Mouse (Mus musculus) thymus, postnatal 0 days (tissue): ENCODE results near the gene Krtap19-4. TPM values are rescaled to one million over a fixed set of nuclear protein-coding genes. Genes with fewer than 3 reads are reported as not detected.

Source experiments
- DNase-seq: peaks from one replicate; pipeline ENCODE4 v3.0.0-alpha.2; 2015; ENCODE audit warnings: low spot score
- polyA plus RNA-seq: library from polyadenylated mRNA; unstranded; fragments of >200 nt; fragmentation: Nextera tagmentation; extraction: Ambion mirVana; gene quantifications from 2 replicates; pipeline ENCODE4 v1.2.1, GENCODE M21; 2015

Krtap19-4 gene
- not detected in 2 replicates for polyA plus RNA-seq

DNA sequence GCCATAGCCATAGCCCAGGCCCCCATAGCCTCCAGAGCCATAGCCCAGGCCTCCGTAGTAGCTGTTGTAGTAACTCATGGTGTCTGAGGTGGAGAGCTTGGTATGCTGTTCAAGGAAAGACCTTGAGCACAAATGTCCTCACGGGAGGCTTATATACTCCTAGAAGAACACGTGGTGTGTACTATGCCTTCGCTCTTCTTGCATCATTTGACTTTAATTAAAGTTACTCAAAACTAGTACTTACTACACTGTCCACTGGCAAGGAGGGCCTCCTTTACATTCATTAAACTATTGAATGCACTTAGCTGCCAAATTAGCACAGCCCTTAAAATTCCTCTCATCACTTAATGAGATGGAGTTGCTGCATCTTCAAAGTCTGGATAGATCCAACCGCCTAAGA lies at the start of gene Krtap19-4:
Krtap19-4 (minus strand) TSS at position 101 of the 400 bp plus-strand sequence.
- no peak for DNase-seq

DNA sequence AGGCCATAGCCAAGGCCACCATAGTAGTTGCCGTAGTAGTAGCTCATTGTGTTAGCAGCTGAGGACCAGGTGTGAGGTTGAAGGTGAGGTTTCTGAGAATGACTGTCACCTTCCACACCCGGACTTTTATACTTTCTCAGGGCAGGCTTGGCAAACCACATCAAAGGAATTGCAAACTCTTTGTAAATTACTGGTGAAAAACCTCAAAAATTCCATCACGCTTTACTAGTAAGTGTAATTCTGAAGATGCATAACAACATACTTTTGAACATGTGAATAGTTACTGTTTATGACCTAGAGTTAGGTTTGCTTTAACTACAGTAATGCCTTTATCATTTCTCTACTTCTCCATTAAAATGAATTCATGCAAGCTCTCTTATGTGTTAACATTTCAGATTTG lies 47.3 kb upstream of the Krtap19-4 start, which contains the start of gene Krtap19-9b:
Krtap19-9b (minus strand) TSS at position 101 of the 400 bp plus-strand sequence.
- DNase-seq, result no peak

DNA sequence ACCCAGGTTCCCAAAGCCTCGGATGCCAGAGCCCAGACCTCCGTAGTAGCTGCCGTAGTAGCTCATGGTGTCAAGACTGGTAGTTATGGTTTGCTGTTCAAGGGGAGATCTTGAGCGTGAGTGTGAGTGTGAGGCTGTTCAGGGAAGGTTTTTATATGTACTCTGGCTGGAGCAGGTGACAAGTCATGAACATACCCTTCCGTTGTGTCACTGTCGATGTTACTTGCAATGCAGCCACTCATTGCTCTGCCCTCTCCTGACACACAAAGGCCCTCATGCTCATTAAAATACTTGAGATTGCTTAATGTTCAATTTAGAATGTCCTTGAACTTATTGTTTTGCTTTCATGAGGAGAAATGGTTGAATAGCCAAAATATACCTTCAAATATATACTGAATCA lies 11.5 kb upstream of the Krtap19-4 start, which contains the start of gene Krtap19-5:
Krtap19-5 (minus strand) TSS at position 101 of the 400 bp plus-strand sequence.
- DNase-seq, result no peak

DNA sequence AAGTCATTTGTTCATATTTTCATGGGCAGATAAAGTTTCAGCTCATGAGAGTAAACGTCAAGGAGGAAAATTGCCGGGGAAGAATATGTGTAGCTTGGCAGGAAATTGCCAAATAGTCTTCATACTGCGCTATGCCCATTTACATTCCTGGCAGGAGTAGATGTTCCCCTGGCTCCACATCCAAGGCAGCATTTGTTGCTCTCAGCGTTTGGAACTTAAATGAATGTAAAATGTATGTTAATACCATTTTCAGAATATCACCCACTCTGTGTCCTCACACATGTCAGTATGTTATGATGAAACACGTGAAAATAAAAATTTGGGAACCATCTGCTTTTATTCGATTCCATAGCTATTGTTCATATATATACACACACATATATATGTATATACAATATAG lies 2.0 kb upstream of the Krtap19-4 start:
- DNase-seq, result no peak

DNA sequence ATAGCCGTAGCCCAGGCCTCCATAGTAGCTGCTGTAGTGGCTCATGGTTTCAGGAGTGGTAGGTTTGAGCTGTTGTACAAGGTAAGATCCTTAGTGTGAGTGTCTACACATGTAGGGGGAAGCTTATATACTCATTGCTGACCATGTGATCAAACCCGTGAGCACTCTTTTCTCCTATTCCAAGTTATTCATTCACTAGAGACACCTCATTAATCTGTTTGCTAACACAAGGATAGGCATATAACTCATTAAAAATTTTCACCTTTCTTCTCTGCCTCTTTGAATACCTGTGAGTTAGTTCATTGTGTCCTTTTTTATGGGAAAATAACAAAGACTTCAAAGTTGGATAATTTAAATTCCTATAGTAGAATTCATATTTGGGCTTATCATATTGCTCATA lies 7.0 kb downstream of the Krtap19-4 start, which contains the start of gene Krtap19-3:
Krtap19-3 (minus strand) TSS at position 101 of the 400 bp plus-strand sequence.
- no peak for DNase-seq

DNA sequence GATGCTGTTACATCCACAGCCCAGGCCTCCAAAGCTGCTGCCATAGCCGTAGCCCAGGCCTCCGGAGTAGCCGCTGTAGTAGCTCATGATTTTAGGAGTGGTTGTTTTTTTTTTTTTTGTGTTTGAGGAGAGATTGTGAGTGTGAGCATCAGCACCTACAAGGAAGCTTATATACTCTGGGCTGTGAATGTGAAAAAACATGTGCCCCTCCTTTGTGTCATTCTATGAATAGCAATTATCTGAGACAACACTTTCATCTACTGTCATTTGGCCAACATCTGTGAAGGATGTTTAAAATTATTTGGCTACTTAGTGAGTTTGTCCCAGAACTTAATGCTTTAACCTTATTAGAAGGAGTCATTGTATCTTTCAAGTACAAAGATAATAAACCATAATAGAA lies 10.7 kb downstream of the Krtap19-4 start, which contains the start of gene Krtap19-2:
Krtap19-2 (minus strand) TSS at position 101 of the 400 bp plus-strand sequence.
- DNase-seq, result no peak

DNA sequence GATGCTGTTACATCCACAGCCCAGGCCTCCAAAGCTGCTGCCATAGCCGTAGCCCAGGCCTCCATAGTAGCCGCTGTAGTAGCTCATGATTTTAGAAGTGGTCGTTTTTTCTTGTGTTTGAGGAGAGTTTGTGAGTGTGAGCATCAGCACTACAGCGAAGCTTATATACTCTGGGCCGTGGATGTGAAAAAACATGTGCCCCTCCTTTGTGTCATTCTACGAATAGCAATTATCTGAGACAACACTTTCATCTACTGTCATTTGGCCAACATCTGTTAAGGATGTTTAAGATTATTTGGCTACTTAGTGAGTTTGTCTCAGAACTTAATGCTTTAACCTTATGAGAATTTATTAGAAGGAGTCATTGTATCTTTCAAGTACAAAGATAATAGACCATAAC lies 15.6 kb downstream of the Krtap19-4 start, which contains the start of gene Krtap19-1:
Krtap19-1 (minus strand) TSS at position 101 of the 400 bp plus-strand sequence.
- DNase-seq, result no peak

DNA sequence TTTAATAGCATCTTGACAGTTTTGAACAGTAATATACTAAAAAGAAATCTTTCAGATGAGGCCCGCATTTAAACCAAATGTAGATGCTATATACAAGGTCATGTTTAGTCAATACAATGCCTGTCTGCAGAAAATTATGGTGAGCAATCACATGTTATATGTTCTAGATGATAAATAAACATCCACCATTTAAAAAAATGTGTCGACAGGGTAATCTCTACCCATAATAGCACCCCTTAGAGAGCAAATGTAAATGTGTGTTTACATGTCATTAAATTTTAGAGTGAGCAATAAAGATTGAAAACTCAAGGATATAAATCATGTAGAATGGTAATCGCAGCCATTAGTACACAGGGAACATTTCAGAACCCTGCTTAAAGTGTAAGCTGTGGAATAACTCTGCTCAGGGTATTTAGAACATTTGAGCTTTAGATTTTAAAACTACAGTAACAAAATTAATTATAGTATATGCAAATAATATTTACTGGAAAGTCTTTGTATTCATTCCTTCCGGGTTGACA lies 19.9 kb downstream of the Krtap19-4 start:
- DNase-seq, result no peak

DNA sequence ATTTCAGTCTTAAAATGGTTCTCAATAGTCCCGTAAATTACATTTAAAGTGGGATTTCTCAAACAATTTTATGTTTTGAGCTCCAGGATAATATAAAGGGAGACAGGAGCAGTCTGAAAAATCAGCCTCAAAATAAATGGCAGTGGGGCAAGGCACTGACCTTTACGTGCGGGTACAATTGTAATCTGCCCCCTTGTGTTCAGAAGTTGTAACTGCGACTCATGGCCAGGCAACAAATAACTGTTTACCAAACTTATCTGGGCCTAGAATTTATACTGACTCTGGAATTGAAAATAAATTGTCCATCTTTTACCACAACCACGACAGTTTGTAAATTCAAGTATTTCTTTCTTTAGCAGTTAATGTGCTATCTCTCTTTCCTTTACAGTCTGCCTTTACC lies 33.4 kb downstream of the Krtap19-4 start:
- peak; percentile 26 for DNase-seq

DNA sequence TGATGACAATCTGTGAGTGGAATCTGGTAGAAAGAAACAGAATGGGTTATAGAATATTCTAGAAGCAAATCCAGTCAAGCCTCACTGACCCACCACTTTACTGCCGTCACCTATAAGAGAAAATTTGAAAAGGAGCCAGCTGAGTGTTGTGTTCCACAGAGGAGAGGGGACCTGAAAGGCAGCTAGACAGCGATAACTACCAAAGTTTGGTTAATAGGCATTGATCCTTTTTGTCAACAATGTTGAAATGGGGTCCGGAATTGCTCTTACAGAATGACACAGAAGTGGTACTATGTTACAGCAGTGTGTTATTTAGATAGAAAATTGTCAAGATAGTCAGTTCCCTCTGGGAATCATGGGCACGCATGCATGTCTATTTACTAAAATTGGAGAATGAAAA lies 36.3 kb downstream of the Krtap19-4 start:
- DNase-seq, result no peak

DNA sequence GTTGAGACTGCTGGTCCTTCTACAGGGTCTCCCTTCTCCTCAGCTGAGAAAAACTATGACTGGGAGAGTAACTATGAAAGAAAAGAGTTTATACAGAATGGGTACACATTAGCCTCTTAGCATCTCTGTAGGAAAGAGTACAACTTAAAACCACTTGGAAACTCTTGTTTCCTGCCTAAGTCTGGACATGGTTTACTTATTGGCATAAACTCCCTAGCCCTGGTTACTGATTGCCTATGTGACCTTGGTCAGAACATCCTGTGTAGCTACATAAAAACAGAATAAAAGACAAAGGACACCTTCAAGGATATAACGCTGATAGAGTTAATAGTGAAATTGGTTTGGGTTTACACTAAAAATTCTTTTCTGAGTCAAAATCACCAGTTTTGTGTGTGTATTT lies 37.5 kb downstream of the Krtap19-4 start:
- no peak for DNase-seq

Other genes starting within 250 kb of the Krtap19-4 start
- gene Krtap26-1, start 237.3 kb downstream of the Krtap19-4 start, polyA plus RNA-seq, result not detected in 2 replicates
- not detected in 2 replicates for gene Krtap27-1, start 213.4 kb downstream of the Krtap19-4 start, polyA plus RNA-seq
- not detected in 2 replicates for gene 2310061N02Rik, start 177.1 kb downstream of the Krtap19-4 start, polyA plus RNA-seq
- gene Krtap13-1, start 156.2 kb downstream of the Krtap19-4 start, polyA plus RNA-seq, result not detected in 2 replicates
- not detected in 2 replicates for gene Krtap13, start 133.5 kb downstream of the Krtap19-4 start, polyA plus RNA-seq
- gene 2310034C09Rik, start 126.2 kb downstream of the Krtap19-4 start, polyA plus RNA-seq, result 0.13 TPM in 1 of 2 replicates, not detected in the other
- gene 2310057N15Rik, start 110.9 kb downstream of the Krtap19-4 start, polyA plus RNA-seq, result not detected in 2 replicates
- not detected in 2 replicates for gene Gm5965, start 107.2 kb downstream of the Krtap19-4 start, polyA plus RNA-seq
- not detected in 2 replicates for gene Gm20741, start 72.9 kb downstream of the Krtap19-4 start, polyA plus RNA-seq
- gene Krtap15, start 64.9 kb downstream of the Krtap19-4 start, polyA plus RNA-seq, result not detected in 2 replicates
- not detected in 2 replicates for gene Krtap14, start 58.9 kb downstream of the Krtap19-4 start, polyA plus RNA-seq
- gene Krtap19-1, start 15.7 kb downstream of the Krtap19-4 start, polyA plus RNA-seq, result not detected in 2 replicates
- gene Krtap19-2, start 10.8 kb downstream of the Krtap19-4 start, polyA plus RNA-seq, result not detected in 2 replicates
- gene Krtap19-3, start 7.1 kb downstream of the Krtap19-4 start, polyA plus RNA-seq, result not detected in 2 replicates
- gene Krtap19-5, start 11.4 kb upstream of the Krtap19-4 start, polyA plus RNA-seq, result not detected in 2 replicates
- gene Krtap19-9b, start 47.2 kb upstream of the Krtap19-4 start, polyA plus RNA-seq, result not detected in 2 replicates
- not detected in 2 replicates for gene Krtap16-3, start 77.8 kb upstream of the Krtap19-4 start, polyA plus RNA-seq
- gene Krtap22-2, start 125.7 kb upstream of the Krtap19-4 start, polyA plus RNA-seq, result not detected in 2 replicates
- not detected in 2 replicates for gene Gm10229, start 130.2 kb upstream of the Krtap19-4 start, polyA plus RNA-seq
- gene Krtap6-1, start 146.6 kb upstream of the Krtap19-4 start, polyA plus RNA-seq, result not detected in 2 replicates
- gene Gm10228, start 156.4 kb upstream of the Krtap19-4 start, polyA plus RNA-seq, result not detected in 2 replicates
- gene Krtap6-5, start 162.8 kb upstream of the Krtap19-4 start, polyA plus RNA-seq, result not detected in 2 replicates
- gene 1110025L11Rik, start 178.9 kb upstream of the Krtap19-4 start, polyA plus RNA-seq, result not detected in 2 replicates
- gene Krtap6-3, start 198.9 kb upstream of the Krtap19-4 start, polyA plus RNA-seq, result not detected in 2 replicates